Mouse (Mus musculus) natural killer cell, adult 2 months (primary cell): ENCODE results near the gene Hist1h4f.
"Not testable (repeated sequence)": the region's sequence is repeated elsewhere in the genome, so short reads cannot be mapped to it uniquely, and the experiment has no call there.

Experiments used
- DNase-seq, 2 experiments: peaks; one replicate each; pipeline ENCODE4 v3.0.0; 2022; ENCODE audit warnings: low spot score in 2 of 2

Gene Hist1h4f

GRCm38 (mm10) chr13:23554925-23555838 is 3.7 kb upstream of the Hist1h4f start:
- peak; percentile 54 to 67 for DNase-seq

- DNase-seq, result no peak
Measured at GRCm38 (mm10) chr13:23554393-23554792, 2.9 kb upstream of the Hist1h4f start.

- no peak for DNase-seq
Measured at GRCm38 (mm10) chr13:23552962-23553361, 1.5 kb upstream of the Hist1h4f start, which contains the start of gene Hist1h1d. Gene Hist1h1d, plus strand, starts transcription at chr13:23553262.

- DNase-seq, result no peak
Measured at GRCm38 (mm10) chr13:23551931-23552914, 775 bp upstream of the Hist1h4f start.

GRCm38 (mm10) chr13:23550761-23551145 is 695 bp downstream of the Hist1h4f start:
- no peak for DNase-seq

- DNase-seq, result no peak
Measured at GRCm38 (mm10) chr13:23546694-23547093, 4.8 kb downstream of the Hist1h4f start.

GRCm38 (mm10) chr13:23544787-23545120 is 6.7 kb downstream of the Hist1h4f start:
- not testable (repeated sequence) for DNase-seq

GRCm38 (mm10) chr13:23543965-23544786 is 7.3 kb downstream of the Hist1h4f start, which contains the start of gene Hist1h3f:
Gene Hist1h3f, plus strand, starts transcription at chr13:23544052.
- peak; percentile 86 to 88 for DNase-seq

- DNase-seq, result peak; percentile 80 to 81
Measured at GRCm38 (mm10) chr13:23542999-23543607, 8.3 kb downstream of the Hist1h4f start, which contains the start of gene Hist1h2bh. Gene Hist1h2bh, minus strand, starts transcription at chr13:23543392.

GRCm38 (mm10) chr13:23542225-23542980 is 9.0 kb downstream of the Hist1h4f start:
- not testable (repeated sequence) for DNase-seq

GRCm38 (mm10) chr13:23541497-23541896 is 10.0 kb downstream of the Hist1h4f start:
- no peak for DNase-seq

GRCm38 (mm10) chr13:23539821-23540220 is 11.6 kb downstream of the Hist1h4f start:
- DNase-seq, result not testable (repeated sequence)

GRCm38 (mm10) chr13:23538249-23538648 is 13.2 kb downstream of the Hist1h4f start:
- DNase-seq, result no peak

GRCm38 (mm10) chr13:23537006-23537710 is 14.3 kb downstream of the Hist1h4f start:
- no peak for DNase-seq

GRCm38 (mm10) chr13:23536076-23536822 is 15.2 kb downstream of the Hist1h4f start:
- DNase-seq, result no peak

GRCm38 (mm10) chr13:23535137-23536075 is 16.0 kb downstream of the Hist1h4f start, which contains the start of gene Hist1h3g:
Gene Hist1h3g, plus strand, starts transcription at chr13:23535422.
- DNase-seq, result peak; percentile 74 to 81
